Mouse (Mus musculus) hindbrain, embryonic 15.5 days (tissue): Measurements from ENCODE around the gene Setd2. TPM values are rescaled to one million over a fixed set of nuclear protein-coding genes. Genes with fewer than 3 reads are reported as not detected.
A peak's percentile ranks its signal among the peaks of the same experiment; 100 is the strongest.

Source experiments
- ATAC-seq: fragments of 200-750 bp; cut with Nextera tagmentation; 2 replicates; pipeline ENCODE4 v1.8.0; 2017; ENCODE audit warnings: low read depth, moderate number of reproducible peaks, moderate TSS enrichment; ENCODE audit not compliant: low FRiP score
- H3K27ac ChIP-seq: fragments of 300-500 bp; sonication (generic); replicated peaks from 2 replicates; pipeline ENCODE4 v1.5.1; 2015; ENCODE audit warnings: mild to moderate bottlenecking, inconsistent platforms
- H3K27me3 ChIP-seq: fragments of 300-500 bp; sonication (generic); 2 replicates; pipeline ENCODE4 v1.6.1; 2015; ENCODE audit warnings: control low read depth, inconsistent platforms
- H3K36me3 ChIP-seq: fragments of 300-500 bp; sonication (generic); 2 replicates; pipeline ENCODE4 v1.6.1; 2015; ENCODE audit warnings: control low read depth, inconsistent platforms
- H3K4me1 ChIP-seq: fragments of 300-500 bp; sonication (generic); replicated peaks from 2 replicates; pipeline ENCODE4 v1.6.1; 2015; ENCODE audit warnings: control low read depth, inconsistent platforms
- H3K4me2 ChIP-seq: fragments of 300-500 bp; sonication (generic); 2 replicates; pipeline ENCODE4 v1.6.1; 2015; ENCODE audit warnings: moderate library complexity, mild to moderate bottlenecking, inconsistent platforms
- H3K4me3 ChIP-seq: fragments of 300-500 bp; sonication (generic); 2 replicates; pipeline ENCODE4 v1.5.1; 2015; ENCODE audit warnings: mild to moderate bottlenecking, inconsistent platforms
- H3K9ac ChIP-seq: fragments of 300-500 bp; sonication (generic); 2 replicates; pipeline ENCODE4 v1.6.1; 2015; ENCODE audit warnings: inconsistent platforms
- H3K9me3 ChIP-seq: fragments of 300-500 bp; sonication (generic); 2 replicates; pipeline ENCODE4 v1.6.1; 2016; ENCODE audit warnings: control low read depth, inconsistent platforms
- WGBS: fragments of 180-500 bp; shearing (Covaris S2); methylation state at CpG from one replicate; pipeline ENCODE4 v1.1.7; 2015; 5-methylcytosine and 5-hydroxymethylcytosine counted together
- microRNA-seq: library from miRNA; unstranded; fragments of <30 nt; microRNA quantifications from one replicate; pipeline ENCODE4, GENCODE M21; 2016
- polyA plus RNA-seq: library from polyadenylated mRNA; unstranded; fragments of >200 nt; fragmentation: Nextera tagmentation; extraction: Ambion mirVana; gene quantifications from 2 replicates; pipeline ENCODE4 v1.2.1, GENCODE M21; 2015

The Setd2 gene
- polyA plus RNA-seq, 1 experiment from 2014 or later = 30.5 TPM

DNA sequence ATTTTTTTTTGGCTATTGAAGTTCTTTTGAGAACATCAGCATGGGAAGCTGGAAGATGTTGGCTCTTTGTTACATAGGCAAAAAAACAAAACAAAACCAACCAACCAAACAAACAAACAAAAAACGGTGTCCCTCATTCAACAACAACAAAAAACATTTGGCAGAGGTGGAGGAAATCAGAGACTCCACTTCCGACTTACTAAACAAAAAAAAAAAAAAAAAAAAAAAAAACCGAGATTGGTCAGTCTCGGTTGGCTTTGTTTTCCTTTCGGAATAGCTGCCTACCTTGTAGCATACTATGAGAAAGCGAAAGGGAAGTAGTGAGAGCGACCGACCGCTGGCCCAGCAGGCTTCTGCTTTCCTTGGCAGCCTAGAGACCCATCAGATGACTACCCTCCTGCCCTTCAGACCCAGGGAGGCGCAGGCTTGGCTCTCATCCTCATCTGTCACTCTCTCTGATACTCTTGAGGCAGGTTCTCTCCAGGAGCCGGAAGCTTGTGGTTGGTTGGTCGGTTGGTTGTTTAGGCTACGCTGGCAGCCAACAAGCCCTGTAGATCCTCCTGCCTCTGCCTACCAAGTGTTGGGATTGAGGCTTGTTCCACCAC lies 125.2 kb downstream of the Setd2 start:
- H3K4me3 ChIP-seq = peak overlapping the region; percentile 66
- no peaks in the 10 kb centered on the region for H3K9me3 ChIP-seq
- WGBS = 75% methylated on average over 13 of the region's 13 CpGs
- peaks cover 5% of the 10 kb centered on the region; the same call in 1 of the 2 replicates for H3K27me3 ChIP-seq
- H3K27ac ChIP-seq = peak overlapping the region; percentile 94
- no peak for ATAC-seq
- H3K4me1 ChIP-seq = peaks cover 39% of the 10 kb centered on the region
- peak overlapping the region; percentile 68 for H3K4me2 ChIP-seq
- peak overlapping the region; percentile 69 for H3K9ac ChIP-seq
- H3K36me3 ChIP-seq = no peaks in the 10 kb centered on the region

DNA sequence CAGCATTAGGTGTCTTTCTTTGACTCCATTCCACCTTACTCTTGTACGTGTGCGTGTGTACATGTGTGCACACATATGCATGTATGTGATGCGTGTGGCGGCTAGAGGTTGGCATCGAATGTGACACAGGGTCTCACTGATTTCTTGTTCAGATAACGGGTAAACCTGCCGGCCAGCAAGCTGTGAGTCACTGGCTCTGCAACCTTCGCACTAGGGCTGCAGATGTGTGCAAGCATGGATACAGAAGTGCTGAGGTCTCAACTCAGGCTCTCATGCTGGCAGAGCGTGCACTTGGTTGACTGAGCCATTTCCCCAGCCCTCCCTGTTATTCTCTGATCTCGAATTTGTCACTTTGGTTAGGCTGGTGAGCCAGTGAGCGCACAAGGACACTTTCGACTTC lies 127.1 kb downstream of the Setd2 start:
- no peak overlapping the region for H3K9ac ChIP-seq
- H3K4me1 ChIP-seq = peaks cover 21% of the 10 kb centered on the region
- no peak for ATAC-seq
- no peaks in the 10 kb centered on the region for H3K27me3 ChIP-seq
- no peak overlapping the region for H3K4me2 ChIP-seq
- H3K9me3 ChIP-seq = no peaks in the 10 kb centered on the region
- no peaks in the 10 kb centered on the region for H3K36me3 ChIP-seq
- H3K27ac ChIP-seq = no peak overlapping the region
- H3K4me3 ChIP-seq = no peak overlapping the region
- WGBS = 92% methylated on average over 12 of the region's 12 CpGs

DNA sequence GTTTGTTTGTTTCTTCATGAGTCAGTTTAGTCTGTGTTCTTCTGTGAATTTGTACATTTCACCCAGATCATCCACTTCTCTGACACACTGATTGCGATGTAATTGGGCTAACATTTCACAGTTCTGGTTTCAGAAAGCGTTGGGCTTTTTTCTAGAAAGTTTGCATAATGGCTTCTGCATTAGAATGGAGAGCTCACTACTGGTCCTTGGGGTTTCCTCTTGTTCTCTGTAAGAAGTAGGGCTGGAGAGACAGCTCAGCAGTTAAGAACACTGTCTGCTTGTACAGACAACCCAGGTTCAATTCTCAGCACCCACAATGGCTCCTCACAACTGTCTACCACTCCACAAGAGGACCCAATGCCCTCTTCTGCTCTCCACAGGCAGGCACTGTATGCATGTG lies 127.8 kb downstream of the Setd2 start:
- Histone ChIP-seq H3K4me2 (no peak overlapping the region), H3K36me3 (no peaks in the 10 kb centered on the region), H3K27ac (no peak overlapping the region), H3K9ac (no peak overlapping the region), H3K4me1 (peaks cover 21% of the 10 kb centered on the region), H3K9me3 (no peaks in the 10 kb centered on the region), H3K27me3 (no peaks in the 10 kb centered on the region), H3K4me3 (no peak overlapping the region)
- 81% methylated on average over 2 of the region's 2 CpGs for WGBS
- ATAC-seq = no peak

DNA sequence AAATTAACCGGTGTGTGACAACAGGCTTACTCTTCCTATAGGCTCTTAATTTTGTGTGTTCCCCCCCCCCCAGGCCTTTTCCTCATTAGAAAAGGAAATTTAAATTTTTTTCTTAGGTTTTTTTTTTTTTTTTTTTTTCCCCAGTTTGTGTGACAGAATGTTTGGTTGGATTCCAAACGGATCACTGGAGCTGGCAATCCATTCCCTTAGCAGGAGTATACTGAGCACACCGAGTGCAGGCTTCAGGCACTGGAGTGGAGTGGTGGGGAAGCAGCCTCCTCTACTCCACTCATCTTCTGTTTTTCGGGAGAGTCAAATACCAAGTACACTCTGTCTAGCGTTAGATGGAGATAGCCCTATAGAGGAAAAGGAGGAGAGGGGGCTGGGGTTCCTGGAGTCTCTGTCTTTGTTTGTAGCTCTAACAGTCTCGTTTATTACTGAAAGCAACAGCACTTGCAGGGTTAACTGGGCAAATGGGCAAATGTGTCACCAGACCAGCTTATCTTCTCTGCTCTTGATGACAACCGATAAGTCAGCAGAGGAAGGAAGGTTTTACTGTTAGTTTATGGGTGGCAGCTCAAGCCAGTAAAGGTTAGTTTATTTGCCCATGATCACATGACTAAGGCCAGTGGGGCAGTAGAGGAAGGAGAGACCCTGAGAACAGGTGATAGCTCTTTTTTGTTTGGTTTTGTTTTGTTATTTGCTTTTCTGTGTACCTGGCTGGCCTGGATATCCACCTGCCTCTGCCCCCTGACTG lies 128.6 kb downstream of the Setd2 start:
- H3K9ac ChIP-seq = no peak overlapping the region
- H3K4me3 ChIP-seq = no peak overlapping the region
- ATAC-seq = no peak
- no peaks in the 10 kb centered on the region for H3K9me3 ChIP-seq
- no peaks in the 10 kb centered on the region for H3K36me3 ChIP-seq
- H3K4me1 ChIP-seq = peaks cover 15% of the 10 kb centered on the region
- H3K27ac ChIP-seq = no peak overlapping the region
- 87% methylated on average over 7 of the region's 7 CpGs for WGBS
- H3K4me2 ChIP-seq = no peak overlapping the region
- H3K27me3 ChIP-seq = no peaks in the 10 kb centered on the region

DNA sequence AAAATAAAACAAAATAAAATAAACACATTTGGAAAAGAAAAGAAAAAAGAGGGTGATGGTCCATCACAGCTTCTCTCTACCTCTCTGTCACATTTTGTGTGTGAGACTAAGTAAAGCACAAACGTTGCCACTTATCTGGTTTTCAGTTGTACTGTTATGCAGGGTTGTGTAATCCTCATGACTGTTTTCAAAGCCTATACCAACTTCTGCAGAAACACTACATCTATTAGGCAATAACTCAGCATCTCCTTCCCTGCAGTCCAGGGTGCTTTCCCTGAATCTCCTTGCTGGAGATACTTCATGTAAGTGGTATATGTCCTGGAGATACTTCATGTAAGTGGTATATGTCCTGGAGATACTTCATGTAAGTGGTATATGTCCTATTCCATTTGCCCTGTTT lies 130.4 kb downstream of the Setd2 start:
- Histone ChIP-seq H3K9ac (no peak overlapping the region), H3K4me1 (peaks cover 6% of the 10 kb centered on the region), H3K4me2 (no peak overlapping the region), H3K27ac (no peak overlapping the region), H3K9me3 (no peaks in the 10 kb centered on the region), H3K4me3 (no peak overlapping the region), H3K36me3 (no peaks in the 10 kb centered on the region), H3K27me3 (no peaks in the 10 kb centered on the region)
- WGBS = 80% methylated on average over 1 of the region's 1 CpGs
- ATAC-seq = no peak

DNA sequence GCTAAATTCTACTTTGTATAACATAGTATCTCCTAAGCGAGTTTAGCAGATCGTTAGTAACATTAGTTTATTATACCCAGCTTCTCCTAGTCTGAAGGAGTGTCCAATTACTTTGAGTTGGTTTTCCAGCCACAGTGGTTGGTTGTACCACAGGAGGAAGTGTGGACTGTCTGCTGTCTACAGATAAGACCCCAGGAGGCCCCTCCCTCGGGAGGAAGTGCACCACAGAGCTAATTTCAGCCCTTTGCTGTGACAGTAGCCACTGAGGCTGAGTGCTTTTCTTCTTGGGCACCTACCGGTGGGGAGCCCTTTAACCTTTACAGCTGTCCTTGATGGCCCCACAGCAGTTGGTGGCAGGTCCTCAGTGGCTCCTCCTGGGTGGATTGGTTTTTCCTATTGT lies 133.5 kb downstream of the Setd2 start:
- Histone ChIP-seq H3K9me3 (no peaks in the 10 kb centered on the region), H3K27me3 (no peaks in the 10 kb centered on the region), H3K4me1 (peaks cover 4% of the 10 kb centered on the region), H3K27ac (no peak overlapping the region), H3K36me3 (no peaks in the 10 kb centered on the region), H3K4me2 (no peak overlapping the region), H3K4me3 (no peak overlapping the region), H3K9ac (no peak overlapping the region)
- WGBS = 38% methylated on average over 4 of the region's 4 CpGs
- ATAC-seq = no peak

DNA sequence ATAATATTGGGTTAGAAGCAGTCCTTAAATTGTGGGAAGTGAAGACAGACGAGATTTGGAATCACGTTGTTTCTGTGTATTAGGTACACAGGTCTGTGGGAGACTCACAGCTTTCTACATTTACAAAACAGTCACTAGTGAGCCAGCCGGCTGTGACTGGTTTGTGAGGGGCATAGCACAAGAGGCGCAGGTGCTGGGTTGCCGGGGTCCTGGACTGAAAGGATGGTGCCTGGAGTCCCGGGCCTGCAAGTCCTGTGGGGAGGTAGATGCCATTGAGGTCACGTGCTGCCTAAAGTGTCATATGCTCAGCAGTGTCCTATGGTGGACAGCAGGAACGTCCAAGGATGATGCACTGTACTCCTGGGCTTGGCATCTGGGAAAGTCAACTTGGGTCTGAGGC lies 134.0 kb downstream of the Setd2 start:
- no peaks in the 10 kb centered on the region for H3K9me3 ChIP-seq
- H3K9ac ChIP-seq = no peak overlapping the region
- H3K27ac ChIP-seq = no peak overlapping the region
- no peak overlapping the region for H3K4me2 ChIP-seq
- H3K4me1 ChIP-seq = peaks cover 4% of the 10 kb centered on the region
- no peak for ATAC-seq
- H3K4me3 ChIP-seq = no peak overlapping the region
- WGBS = 40% methylated on average over 8 of the region's 8 CpGs
- no peaks in the 10 kb centered on the region for H3K36me3 ChIP-seq
- no peaks in the 10 kb centered on the region for H3K27me3 ChIP-seq

DNA sequence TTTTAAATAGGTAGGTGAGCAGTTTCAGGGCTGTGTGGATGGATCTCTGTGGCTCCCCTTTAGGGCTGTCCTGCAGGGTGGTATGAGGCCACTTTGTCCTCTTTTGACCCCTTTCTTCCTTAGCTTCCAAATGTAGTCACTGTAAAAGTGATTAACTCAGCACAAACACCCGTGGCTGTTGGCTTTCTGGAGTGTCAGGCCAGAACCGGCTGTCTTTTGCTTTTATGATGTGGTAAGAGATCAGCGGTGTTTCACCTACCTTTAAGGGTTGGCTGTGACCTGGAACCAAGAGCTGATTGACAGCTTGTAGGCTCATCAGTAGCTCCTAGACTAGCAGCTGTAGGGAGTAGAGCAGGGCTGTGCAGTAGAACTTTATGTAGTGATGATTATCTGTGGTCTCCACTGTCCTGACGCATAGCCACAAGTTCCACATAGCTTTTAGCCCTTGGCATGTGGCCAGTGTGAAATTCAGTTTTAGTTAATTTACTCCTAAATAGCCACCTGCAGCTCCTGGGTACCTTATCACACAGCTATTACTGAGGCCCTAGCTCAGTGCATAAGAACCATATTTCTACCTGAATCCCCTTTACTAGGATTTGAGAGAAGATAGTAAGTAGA lies 134.9 kb downstream of the Setd2 start:
- 75% methylated on average over 4 of the region's 4 CpGs for WGBS

More for the DNA sequence above, 134.9 kb downstream of the Setd2 start:
- Histone ChIP-seq H3K4me2 (no peak overlapping the region), H3K36me3 (no peaks in the 10 kb centered on the region), H3K27ac (no peak overlapping the region), H3K9me3 (no peaks in the 10 kb centered on the region), H3K4me3 (no peak overlapping the region), H3K9ac (no peak overlapping the region), H3K27me3 (no peaks in the 10 kb centered on the region), H3K4me1 (peaks cover 5% of the 10 kb centered on the region)
- no peak for ATAC-seq

Small RNAs within 50 kb of the gene (microRNA-seq; reads per million reads assigned to microRNA genes)
- gene Mir8107 = not detected

Other genes with a start within 250 kb of the Setd2 start
- 41.8 and 42.1 TPM in 2 replicates for gene Elp6, start 227.4 kb upstream of the Setd2 start, polyA plus RNA-seq
- gene Scap, start 199.3 kb upstream of the Setd2 start, polyA plus RNA-seq = 60.6 and 63.3 TPM in 2 replicates
- 24.0 and 24.4 TPM in 2 replicates for gene Ptpn23, start 124.4 kb upstream of the Setd2 start, polyA plus RNA-seq
- 0.77 and 1.4 TPM in 2 replicates for gene Ngp, start 112.8 kb upstream of the Setd2 start, polyA plus RNA-seq
- 23.8 and 27.4 TPM in 2 replicates for gene Klhl18, start 55.9 kb upstream of the Setd2 start, polyA plus RNA-seq
- gene Kif9, start 55.6 kb upstream of the Setd2 start, polyA plus RNA-seq = 4.7 and 6.2 TPM in 2 replicates
- 31.1 and 31.7 TPM in 2 replicates for gene Nradd, start 91.9 kb downstream of the Setd2 start, polyA plus RNA-seq
- gene Nbeal2, start 121.6 kb downstream of the Setd2 start, polyA plus RNA-seq = 3.5 and 4.3 TPM in 2 replicates
- gene Ccdc12, start 123.9 kb downstream of the Setd2 start, polyA plus RNA-seq = 103 and 107 TPM in 2 replicates
- 0.17 TPM in 1 of 2 replicates, not detected in the other for gene Myl3, start 209.3 kb downstream of the Setd2 start, polyA plus RNA-seq
- gene Pth1r, start 214.5 kb downstream of the Setd2 start, polyA plus RNA-seq = 11.0 and 12.0 TPM in 2 replicates